Mouse (Mus musculus) cerebellum, adult 8-10 months (tissue): Measurements from ENCODE around the gene Abcc1.

Source experiments
- DNase-seq: peaks from one replicate; pipeline ENCODE4 v3.0.0; 2022

Gene Abcc1

GRCm38 (mm10) chr16:14377321-14377720 is 16.0 kb downstream of the Abcc1 start:
- DNase-seq = no peak

DNA sequence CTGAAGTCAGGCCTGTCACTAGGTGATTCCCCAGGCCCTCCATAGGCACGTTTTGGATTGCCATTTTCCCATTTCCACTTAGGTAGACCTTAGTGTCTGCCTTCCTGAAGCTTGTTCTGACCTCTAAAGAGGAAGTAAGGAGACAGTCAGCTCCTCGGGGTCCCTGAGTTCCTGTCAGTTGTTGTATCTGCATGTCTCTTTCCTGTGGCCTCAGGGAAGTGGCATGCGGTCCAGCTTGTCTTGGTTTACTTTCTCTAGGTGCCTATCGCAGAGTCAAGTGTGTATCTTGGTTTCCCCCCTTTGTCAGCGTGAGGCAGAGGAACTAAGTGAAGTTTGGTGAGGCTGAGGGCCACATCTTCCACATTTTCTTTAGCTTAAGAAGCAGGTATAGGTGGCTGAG is 17.3 kb downstream of the Abcc1 start:
- DNase-seq = no peak

GRCm38 (mm10) chr16:14379888-14380287 is 18.5 kb downstream of the Abcc1 start:
- no peak for DNase-seq

DNA sequence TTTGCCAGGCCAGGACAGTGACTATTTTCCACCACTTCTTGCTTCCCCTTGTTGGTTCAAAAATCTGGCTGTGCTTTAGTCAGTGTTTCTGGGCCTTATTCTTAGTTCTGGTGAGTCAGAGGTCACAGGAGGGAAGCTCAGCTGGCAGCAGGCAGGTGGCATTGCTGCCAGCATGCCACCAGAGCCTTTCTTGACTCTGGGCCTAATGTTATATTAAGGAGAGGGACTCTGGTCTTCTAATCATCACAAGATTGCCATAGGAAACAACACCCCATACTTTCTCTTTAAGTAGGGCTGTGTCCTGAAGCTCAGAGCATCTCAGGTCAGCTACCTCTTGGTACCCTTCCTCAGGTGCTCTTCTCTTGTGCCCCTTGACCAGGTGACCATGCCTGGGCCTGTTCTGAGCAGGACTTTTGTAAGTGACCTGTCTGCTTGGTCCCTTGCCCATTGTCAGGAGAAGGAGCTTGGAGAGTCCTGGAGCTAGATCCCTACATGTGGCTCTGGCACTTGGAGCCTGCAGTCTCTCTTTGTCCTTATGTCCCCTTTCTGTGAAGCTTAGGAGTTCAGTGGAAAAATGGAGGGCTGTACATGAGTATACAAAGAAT is 19.8 kb downstream of the Abcc1 start:
- DNase-seq = no peak

GRCm38 (mm10) chr16:14399303-14399702 is 37.9 kb downstream of the Abcc1 start:
- no peak for DNase-seq

DNA sequence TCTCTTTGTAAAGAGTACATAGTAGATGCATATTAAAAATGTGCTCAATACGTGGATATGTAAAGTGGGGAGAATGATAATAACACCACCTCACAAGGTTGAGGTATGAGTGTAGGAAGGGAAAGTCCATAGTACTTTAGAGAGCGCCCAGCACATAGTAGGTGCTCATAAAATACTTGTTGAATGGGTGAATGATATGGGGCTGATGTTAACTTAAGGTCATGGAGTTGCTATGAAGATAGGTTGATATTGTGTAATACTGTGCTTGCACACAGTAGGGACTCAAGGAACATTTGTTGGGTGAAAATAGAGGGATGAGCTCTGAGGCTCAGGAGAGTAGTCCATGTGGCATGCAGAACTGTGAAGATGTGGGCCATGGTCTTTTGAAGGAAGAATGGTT is 42.1 kb downstream of the Abcc1 start:
- no peak for DNase-seq

DNA sequence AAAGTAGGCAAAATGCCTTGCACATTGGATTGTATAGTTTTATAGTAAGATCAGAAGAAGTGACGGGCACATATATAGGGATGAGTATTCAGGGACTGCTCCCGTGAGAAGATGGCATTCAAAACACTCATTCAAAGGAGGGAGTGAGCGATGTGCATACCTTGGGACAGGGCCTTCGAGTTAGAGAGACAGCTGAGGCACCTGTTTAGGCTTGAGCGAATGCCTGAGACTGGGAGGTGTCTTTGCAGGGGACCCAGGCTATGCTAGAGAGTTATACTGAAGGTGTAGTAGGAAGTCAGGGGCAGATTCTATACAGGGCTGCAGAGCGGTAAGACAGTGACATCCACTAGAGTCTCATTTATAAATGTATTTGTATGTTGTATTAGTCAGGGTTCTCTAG is 44.3 kb downstream of the Abcc1 start:
- no peak for DNase-seq

GRCm38 (mm10) chr16:14409124-14409523 is 47.8 kb downstream of the Abcc1 start:
- DNase-seq = no peak

DNA sequence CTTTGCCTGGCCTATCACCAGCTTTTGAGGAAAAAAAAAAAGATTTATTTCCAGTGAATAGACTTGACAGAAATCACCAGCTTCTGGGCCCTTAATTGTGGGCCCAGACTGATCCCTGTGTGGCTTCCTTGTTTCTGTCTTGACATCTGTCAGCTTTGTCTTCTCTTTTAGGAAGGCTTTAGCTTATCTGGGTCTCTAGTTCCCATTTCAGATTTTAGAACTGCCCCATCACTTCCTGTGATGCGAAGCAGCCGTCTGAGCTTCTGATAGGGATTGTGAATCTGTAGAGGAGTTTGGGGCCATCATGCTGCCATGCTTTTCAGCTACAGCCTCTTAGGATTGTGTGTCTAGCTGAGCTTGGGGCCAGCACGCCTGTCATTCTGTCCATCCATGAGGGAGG is 48.4 kb downstream of the Abcc1 start:
- no peak for DNase-seq

DNA sequence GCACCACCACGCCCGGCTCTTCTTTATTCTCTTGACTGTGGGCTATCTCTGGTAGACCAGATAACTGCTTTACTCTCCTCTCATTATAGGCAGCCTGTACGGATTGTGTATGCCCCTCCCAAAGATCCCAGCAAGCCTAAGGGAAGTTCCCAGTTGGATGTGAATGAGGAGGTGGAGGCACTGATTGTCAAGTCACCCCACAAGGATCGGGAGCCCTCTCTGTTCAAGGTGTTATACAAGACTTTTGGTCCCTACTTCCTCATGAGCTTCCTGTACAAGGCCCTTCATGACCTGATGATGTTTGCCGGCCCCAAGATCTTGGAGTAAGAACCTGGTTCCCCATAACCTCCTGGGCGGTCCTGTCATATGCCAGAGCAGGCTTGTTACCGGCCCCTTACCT is 49.3 kb downstream of the Abcc1 start:
- no peak for DNase-seq

GRCm38 (mm10) chr16:14411156-14411555 is 49.8 kb downstream of the Abcc1 start:
- DNase-seq = no peak

GRCm38 (mm10) chr16:14412551-14412950 is 51.2 kb downstream of the Abcc1 start:
- DNase-seq = no peak

DNA sequence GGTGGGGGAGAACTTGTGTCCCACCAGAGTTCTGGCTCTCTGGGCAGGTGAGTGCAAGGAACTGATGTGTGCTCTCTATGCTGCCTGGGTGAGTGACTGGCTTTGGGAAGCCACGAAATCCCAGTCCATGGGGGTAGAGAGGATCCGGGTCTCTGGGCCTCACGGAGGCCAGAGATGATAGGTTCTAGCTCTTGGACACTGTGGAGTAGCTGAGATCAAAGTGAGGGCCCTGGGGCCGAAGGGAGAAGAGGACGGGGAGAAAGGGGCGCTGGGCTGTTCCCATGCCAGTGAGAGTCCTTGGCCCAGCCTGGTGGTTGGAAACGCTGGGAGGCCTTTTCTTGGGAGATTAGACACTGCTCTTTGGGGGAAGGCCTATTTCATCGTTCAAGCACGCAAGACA is 53.8 kb downstream of the Abcc1 start:
- DNase-seq = no peak

DNA sequence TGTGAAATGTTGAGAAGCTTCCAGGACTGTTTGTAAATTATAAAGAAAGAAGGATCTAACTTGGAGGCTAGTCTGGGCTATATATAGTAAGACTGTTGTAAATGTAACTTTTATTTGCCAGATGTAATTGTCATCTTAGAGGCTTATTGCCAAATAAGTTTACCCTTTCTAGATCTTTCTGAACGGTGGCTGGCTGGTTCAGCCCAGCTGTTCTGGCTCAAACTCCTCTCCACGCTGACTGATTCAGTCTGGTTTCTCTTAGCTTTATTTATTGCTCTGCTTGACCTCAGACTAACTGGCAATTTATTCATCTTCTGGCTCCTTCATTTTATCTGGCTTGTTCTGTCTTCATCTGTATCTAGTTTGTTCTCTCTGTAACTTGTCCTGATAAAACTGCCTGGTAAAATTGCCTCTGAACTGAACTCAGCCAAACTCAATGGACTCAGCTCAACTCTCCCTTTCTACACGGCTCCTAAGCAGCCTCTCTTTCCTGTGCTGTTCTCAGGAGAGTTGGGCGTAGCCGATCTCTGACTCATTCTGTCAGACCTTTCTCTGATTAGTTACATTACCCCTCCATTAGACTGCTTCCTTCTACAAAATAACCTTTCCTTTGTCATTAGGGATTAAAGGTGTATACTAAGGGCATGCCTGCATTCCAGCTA is 55.7 kb downstream of the Abcc1 start:
- no peak for DNase-seq

GRCm38 (mm10) chr16:14420496-14421132 is 59.3 kb downstream of the Abcc1 start:
- no peak for DNase-seq

DNA sequence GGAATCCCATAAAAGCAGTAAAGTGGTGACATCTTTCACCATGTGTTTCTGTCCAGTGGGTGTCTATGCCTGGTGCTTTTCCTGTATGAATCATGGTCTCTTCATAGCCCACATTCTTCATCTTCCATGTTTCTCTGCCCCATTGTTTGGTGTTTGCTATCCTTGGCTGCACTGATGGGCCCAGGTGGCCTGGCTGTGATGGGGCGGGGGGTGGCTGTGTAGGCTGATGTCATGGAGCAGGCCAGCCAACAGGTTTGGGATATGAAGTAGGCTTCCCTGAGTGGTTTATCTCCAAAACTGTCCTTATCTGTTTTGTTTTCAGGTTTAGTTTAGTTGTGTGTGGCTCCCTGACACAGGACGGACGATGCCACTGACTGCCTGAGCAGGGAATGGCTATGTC is 60.7 kb downstream of the Abcc1 start:
- DNase-seq = no peak

GRCm38 (mm10) chr16:14429371-14429770 is 68.0 kb downstream of the Abcc1 start:
- no peak for DNase-seq

- no peak for DNase-seq
Observed at GRCm38 (mm10) chr16:14432996-14433395, 71.6 kb downstream of the Abcc1 start.

DNA sequence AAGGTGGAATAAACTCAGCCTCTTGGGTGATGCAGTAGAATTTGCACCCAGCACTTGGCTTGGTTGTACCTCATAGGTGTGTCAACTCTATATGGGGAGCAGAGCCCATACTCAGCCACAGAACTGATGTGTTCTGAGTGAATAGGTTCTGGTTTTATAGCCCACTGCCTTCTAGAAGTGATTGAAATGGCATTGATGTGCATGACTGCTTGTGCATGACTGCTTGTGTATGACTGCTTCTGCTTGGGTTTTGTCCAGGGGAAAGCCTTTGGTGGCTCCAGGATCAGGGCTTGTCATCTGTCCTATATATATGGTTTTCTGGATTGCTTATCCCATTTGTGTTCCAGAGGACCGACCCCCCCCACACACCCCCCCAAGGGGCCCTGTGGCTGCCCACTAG is 74.2 kb downstream of the Abcc1 start:
- DNase-seq = no peak

DNA sequence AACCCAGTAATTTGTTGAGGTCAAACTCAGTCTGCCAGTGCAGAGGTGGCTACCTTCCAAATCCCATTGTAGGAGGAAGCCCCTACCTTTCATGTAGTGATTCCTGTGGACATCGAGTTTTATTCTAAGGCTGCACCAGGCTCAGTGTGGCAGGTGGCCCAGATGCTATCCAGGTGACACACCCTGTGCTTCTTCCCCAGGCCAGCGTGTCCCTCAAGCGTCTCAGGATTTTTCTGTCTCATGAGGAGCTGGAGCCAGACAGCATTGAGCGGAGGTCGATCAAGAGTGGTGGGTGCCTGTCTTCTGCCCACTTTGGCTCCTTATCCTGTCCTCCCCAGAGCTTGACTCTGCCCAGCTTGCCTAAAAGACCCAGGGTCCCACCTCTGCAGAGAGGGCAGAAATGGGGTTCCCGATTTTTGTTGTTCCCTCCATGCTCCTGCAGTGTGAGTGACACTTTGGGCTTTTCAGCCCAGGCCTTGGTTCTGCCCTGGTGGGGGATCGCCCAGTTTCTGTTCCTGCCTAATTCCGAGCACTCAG is 76.2 kb downstream of the Abcc1 start:
- DNase-seq = no peak

DNA sequence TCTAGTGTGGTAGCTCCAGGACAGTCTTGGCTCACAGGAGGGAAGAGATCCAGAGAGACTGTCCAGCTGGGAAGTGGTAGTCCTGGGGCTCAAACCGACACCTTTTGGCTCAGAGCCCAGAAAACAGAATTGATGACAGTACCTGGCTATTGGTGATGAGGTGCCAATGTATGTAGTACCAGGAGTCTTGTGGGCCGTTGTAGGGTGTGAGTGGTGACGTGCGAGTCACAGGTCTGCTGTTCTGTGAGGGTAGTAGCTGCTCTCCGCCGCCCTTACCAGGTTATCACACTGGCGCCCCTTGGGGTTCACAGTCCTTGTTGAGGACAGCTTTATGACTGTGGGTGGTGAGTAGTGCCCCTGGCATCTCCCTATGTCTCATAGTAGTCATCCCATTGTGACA is 77.2 kb downstream of the Abcc1 start:
- no peak for DNase-seq

DNA sequence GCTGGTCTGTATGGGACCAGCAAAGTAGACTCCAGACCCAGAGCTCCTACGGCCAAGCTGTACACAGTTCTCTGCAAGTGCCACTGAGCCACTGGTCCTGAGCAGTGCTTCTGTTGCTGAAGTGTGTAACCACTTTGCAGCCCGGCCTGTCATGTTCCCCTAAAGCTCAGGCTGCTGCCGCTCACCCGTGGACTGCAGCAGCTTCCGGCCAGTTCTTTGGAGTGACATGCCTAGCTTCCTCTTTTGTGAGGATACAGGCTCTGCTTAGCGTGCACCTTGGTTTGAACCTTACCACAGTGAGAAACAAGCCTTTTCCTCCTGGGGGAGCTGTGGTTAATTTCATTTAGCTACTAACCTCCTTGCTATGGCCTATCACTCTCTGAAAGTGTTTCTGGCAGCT is 77.7 kb downstream of the Abcc1 start:
- no peak for DNase-seq

- no peak for DNase-seq
Observed at GRCm38 (mm10) chr16:14439801-14440614, 78.7 kb downstream of the Abcc1 start.
